Mouse (Mus musculus) spleen, adult 2 months (tissue): Measurements from ENCODE around the gene Cwc27. TPM values are rescaled to one million over a fixed set of nuclear protein-coding genes. Genes with fewer than 3 reads are reported as not detected.

Experiments
- DNase-seq, 2 experiments: peaks; one replicate each; pipeline versions ENCODE4 v3.0.0 to v3.0.0-alpha.2; 2012 to 2021; ENCODE audit warnings: low spot score in 2 of 2, low read depth in 1 of 2
- H3K27ac ChIP-seq: fragments of 200-500 bp; 2 replicates; pipeline ENCODE4 v1.5.1; 2012; ENCODE audit warnings: low read length, inconsistent platforms; ENCODE audit not compliant: insufficient read depth
- H3K27me3 ChIP-seq: fragments of 200-500 bp; 2 replicates; pipeline ENCODE4 v1.6.1; 2012; ENCODE audit warnings: mild to moderate bottlenecking, moderate library complexity, low read length, inconsistent platforms; ENCODE audit not compliant: control insufficient read depth, insufficient read depth
- H3K36me3 ChIP-seq: fragments of 200-500 bp; 2 replicates; pipeline ENCODE4 v1.6.1; 2012; ENCODE audit warnings: mild to moderate bottlenecking, low read length, inconsistent platforms; ENCODE audit not compliant: control insufficient read depth, insufficient read depth
- H3K4me1 ChIP-seq: fragments of 200-500 bp; 2 replicates; pipeline ENCODE4 v1.6.1; 2011; ENCODE audit warnings: inconsistent platforms; ENCODE audit not compliant: control insufficient read depth, insufficient read depth, insufficient read length
- H3K4me3 ChIP-seq: fragments of 200-500 bp; 2 replicates; pipeline ENCODE4 v1.5.1; 2011; ENCODE audit warnings: mild to moderate bottlenecking, inconsistent platforms; ENCODE audit not compliant: insufficient read depth, insufficient read length; ENCODE audit errors: extremely low read depth
- CTCF ChIP-seq: fragments of 200-500 bp; IDR thresholded peaks from 2 replicates; pipeline ENCODE4 v1.5.1; 2011; ENCODE audit warnings: mild to moderate bottlenecking, inconsistent platforms; ENCODE audit not compliant: insufficient read depth, insufficient read length, insufficient replicate concordance; ENCODE audit errors: extremely low read depth
- POLR2A ChIP-seq: fragments of 200-500 bp; IDR thresholded peaks from 2 replicates; pipeline ENCODE4 v1.6.1; 2011; ENCODE audit warnings: low read depth, low read length, inconsistent platforms
- WGBS: fragments of 180-500 bp; shearing (Covaris S2); methylation state at CpG from one replicate; pipeline ENCODE4 v1.1.7; 2018; 5-methylcytosine and 5-hydroxymethylcytosine counted together
- polyA plus RNA-seq: library from polyadenylated mRNA; depleted of rRNA; stranded (reverse); fragments of >200 nt; gene quantifications from 2 replicates; pipeline ENCODE4 v1.2.3, GENCODE M21; 2012

Cwc27 gene
- polyA plus RNA-seq, 1 experiment = 2.4 TPM

- Histone ChIP-seq H3K4me3 (no peak overlapping the region), H3K4me1 (peaks cover 2% of the 10 kb centered on the region; the same call in 1 of the 2 replicates), H3K27me3 (no peaks in the 10 kb centered on the region), H3K36me3 (no peaks in the 10 kb centered on the region), H3K27ac (no peak overlapping the region)
- WGBS = 69% methylated on average over 6 of the region's 6 CpGs
- no peak for TF ChIP-seq POLR2A
- TF ChIP-seq CTCF = no peak
- DNase-seq = no peak
Observed at GRCm38 (mm10) chr13:104622102-104622743, 194.7 kb downstream of the Cwc27 start.

- DNase-seq = no peak
Observed at GRCm38 (mm10) chr13:104620423-104620822, 196.5 kb downstream of the Cwc27 start.

GRCm38 (mm10) chr13:104619503-104620288 is 197.2 kb downstream of the Cwc27 start:
- no peak for TF ChIP-seq CTCF
- no peak for TF ChIP-seq POLR2A
- no peaks in the 10 kb centered on the region for H3K36me3 ChIP-seq
- no peak for DNase-seq
- H3K4me1 ChIP-seq = peaks cover 2% of the 10 kb centered on the region; the same call in 1 of the 2 replicates
- WGBS = 87% methylated on average over 7 of the region's 7 CpGs
- no peak overlapping the region for H3K4me3 ChIP-seq
- H3K27ac ChIP-seq = no peak overlapping the region
- no peaks in the 10 kb centered on the region for H3K27me3 ChIP-seq

More at GRCm38 (mm10) chr13:104620423-104620822, 196.5 kb downstream of the Cwc27 start:
- H3K4me1 ChIP-seq = peaks cover 2% of the 10 kb centered on the region; the same call in 1 of the 2 replicates
- H3K4me3 ChIP-seq = no peak overlapping the region
- 73% methylated on average over 2 of the region's 2 CpGs for WGBS
- H3K27ac ChIP-seq = no peak overlapping the region
- H3K27me3 ChIP-seq = no peaks in the 10 kb centered on the region
- TF ChIP-seq POLR2A = no peak
- no peaks in the 10 kb centered on the region for H3K36me3 ChIP-seq

GRCm38 (mm10) chr13:104617201-104617600 is 199.7 kb downstream of the Cwc27 start:
- DNase-seq = no peak
- TF ChIP-seq CTCF (no peak), POLR2A (no peak)

GRCm38 (mm10) chr13:104615999-104616810 is 200.7 kb downstream of the Cwc27 start:
- Histone ChIP-seq H3K36me3 (no peaks in the 10 kb centered on the region), H3K4me1 (0 out of 2 replicates have a peak, but pooled peaks cover under 1% of the 10 kb centered on the region), H3K27me3 (no peaks in the 10 kb centered on the region), H3K27ac (no peak overlapping the region), H3K4me3 (no peak overlapping the region)
- DNase-seq = no peak
- no peak for TF ChIP-seq POLR2A
- WGBS = 91% methylated on average over 18 of the region's 18 CpGs

More at GRCm38 (mm10) chr13:104617201-104617600, 199.7 kb downstream of the Cwc27 start:
- Histone ChIP-seq H3K27ac (no peak overlapping the region), H3K4me3 (no peak overlapping the region), H3K36me3 (no peaks in the 10 kb centered on the region), H3K27me3 (no peaks in the 10 kb centered on the region), H3K4me1 (no peaks in the 10 kb centered on the region)
- 73% methylated on average over 4 of the region's 4 CpGs for WGBS

GRCm38 (mm10) chr13:104615111-104615510 is 201.8 kb downstream of the Cwc27 start:
- 94% methylated on average over 7 of the region's 7 CpGs for WGBS

More at GRCm38 (mm10) chr13:104615111-104615510, 201.8 kb downstream of the Cwc27 start:
- no peaks in the 10 kb centered on the region for H3K36me3 ChIP-seq
- DNase-seq = no peak
- no peaks in the 10 kb centered on the region for H3K27me3 ChIP-seq
- peaks cover 5% of the 10 kb centered on the region; the same call in 1 of the 2 replicates for H3K4me1 ChIP-seq
- H3K27ac ChIP-seq = no peak overlapping the region
- no peak for TF ChIP-seq POLR2A
- no peak for TF ChIP-seq CTCF
- H3K4me3 ChIP-seq = no peak overlapping the region
